Mouse (Mus musculus): ENCODE measurements around the gene Dip2c.

DNA sequence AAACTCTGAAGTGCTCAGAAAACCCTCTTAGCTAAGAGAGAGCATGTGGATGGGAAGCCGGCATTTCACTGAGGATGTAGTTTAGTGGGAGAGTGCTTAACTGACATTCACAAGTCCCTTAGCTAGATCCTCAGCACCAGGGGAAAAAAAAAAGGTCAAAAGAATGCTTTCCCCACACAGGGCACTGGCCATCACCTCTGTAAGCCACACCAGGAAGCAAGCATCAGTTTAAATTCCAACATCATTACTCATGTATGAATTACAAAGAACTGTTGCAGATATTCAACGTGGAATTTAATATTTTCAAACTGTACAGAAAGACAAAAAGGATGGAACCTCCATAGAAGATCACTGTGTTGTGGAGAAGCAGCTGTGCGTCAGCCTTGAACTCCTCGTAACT is 419.1 kb downstream of the Dip2c start:
- TF ChIP-seq CTCF (IDR thresholded peaks at IDR 0.05; ENCODE audit: low read depth, low read length) (no peak), POLR2AphosphoS5 (IDR thresholded peaks at IDR 0.05; ENCODE audit: insufficient replicate concordance, low read depth, low read length) (no peak), TAL1 (conservative IDR thresholded peaks at IDR 0.05; ENCODE audit: low read depth, low read length) (no peak), GATA1 (IDR thresholded peaks at IDR 0.05; ENCODE audit: borderline replicate concordance, low read length) (no peak)
